Comparison of ENCODE assay signal across 24 mouse cellular contexts in the genomic region with DNA sequence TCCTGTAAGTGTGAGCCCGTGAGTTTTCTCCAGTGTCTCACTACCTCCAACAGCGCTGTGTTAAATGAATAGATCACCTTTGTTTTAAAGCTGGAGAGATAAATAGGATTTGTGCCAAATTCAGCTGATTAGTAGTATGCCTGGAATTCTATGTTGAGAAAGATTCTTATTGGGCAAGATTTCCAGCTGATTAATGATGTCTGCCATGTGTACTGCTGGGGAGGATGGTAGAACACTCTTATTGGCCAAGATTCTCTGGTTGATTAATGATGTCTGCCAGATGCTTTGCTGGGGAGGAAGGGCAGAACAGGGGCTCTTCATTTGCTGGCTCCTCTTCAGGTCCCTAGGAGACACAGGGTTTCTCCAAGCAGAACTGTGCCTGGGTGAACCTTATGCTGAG.
DNase-seq lines count a peak whose midpoint lies in the region; ATAC-seq and TF ChIP-seq lines count a peak whose summit lies in the region.
"Had no signal": no experiment of that assay in that cellular context is flagged by ENCODE, and none has a peak within 500 bp of the region (broad histone marks: within the 10 kb centered on the region; RNA-seq: fewer than 3 reads in every experiment).

No protein-coding gene starts in this region.

- WGBS in lung, embryonic 14.5 days: 66% methylated on average over 2 of the region's 2 CpGs
- WGBS in lung, adult 2 months: 78% methylated on average over 2 of the region's 2 CpGs
- WGBS in intestine, embryonic 16.5 days: 59% methylated on average over 2 of the region's 2 CpGs
- 57% methylated on average over 2 of the region's 2 CpGs for WGBS in stomach, embryonic 16.5 days

- no peaks in the 10 kb centered on the region for H3K9me3 ChIP-seq in lung, embryonic 14.5 days (ENCODE audit: low read depth, low read length)
- no peaks in the 10 kb centered on the region for H3K9me3 ChIP-seq in intestine, embryonic 16.5 days (ENCODE audit: control insufficient read depth, low read length)
- no peaks in the 10 kb centered on the region for H3K9me3 ChIP-seq in stomach, embryonic 16.5 days (replicated peaks; ENCODE audit: control insufficient read depth, low read length)
- H3K9me3 ChIP-seq: embryonic facial prominence, embryonic 12.5 days; megakaryocyte, embryonic 14.5 days; neural tube, embryonic 13.5 days had no signal

- H3K4me2 ChIP-seq in lung, embryonic 14.5 days: no peak overlapping the region
- H3K4me2 ChIP-seq in intestine, embryonic 16.5 days (ENCODE audit: low read depth, low read length): no peak overlapping the region
- no peak overlapping the region for H3K4me2 ChIP-seq in stomach, embryonic 16.5 days (ENCODE audit: low read depth, low read length)
- H3K4me2 ChIP-seq: embryonic facial prominence, embryonic 12.5 days; neural tube, embryonic 13.5 days had no signal

- H3K27me3 ChIP-seq in lung, embryonic 14.5 days (ENCODE audit: insufficient read depth, low read length): no peaks in the 10 kb centered on the region
- no peaks in the 10 kb centered on the region for H3K27me3 ChIP-seq in intestine, embryonic 16.5 days (replicated peaks; ENCODE audit: control insufficient read depth, insufficient read depth, low read length)
- no peaks in the 10 kb centered on the region for H3K27me3 ChIP-seq in stomach, embryonic 16.5 days (ENCODE audit: control insufficient read depth, insufficient read depth, low read length)
- H3K27me3 ChIP-seq: embryonic facial prominence, embryonic 12.5 days had no signal

- no peak overlapping the region for H3K27ac ChIP-seq in lung, embryonic 14.5 days (ENCODE audit: low read depth)
- peak overlapping the region; percentile 19; the same call in 1 of the 2 replicates for H3K27ac ChIP-seq in intestine, embryonic 16.5 days (ENCODE audit: low read length)
- peak overlapping the region; percentile 40; the same call in 1 of the 2 replicates for H3K27ac ChIP-seq in stomach, embryonic 16.5 days (ENCODE audit: low read length)
- H3K27ac ChIP-seq: heart, adult 2 months; kidney, postnatal 0 days had no signal

- ATAC-seq in lung, embryonic 14.5 days (ENCODE audit: insufficient read depth): no peak
- peak; percentile 47 for ATAC-seq in intestine, embryonic 16.5 days
- no peak; the same call in 1 of the 2 replicates for ATAC-seq in stomach, embryonic 16.5 days (ENCODE audit: insufficient read depth, low FRiP score)
- ATAC-seq: forebrain, embryonic 14.5 days; liver, postnatal 0 days had no signal

- no peaks in the 10 kb centered on the region for H3K36me3 ChIP-seq in lung, embryonic 14.5 days (ENCODE audit: insufficient read depth)
- H3K36me3 ChIP-seq in intestine, embryonic 16.5 days (ENCODE audit: control insufficient read depth, insufficient read depth, low read length): no peaks in the 10 kb centered on the region
- H3K36me3 ChIP-seq in stomach, embryonic 16.5 days (ENCODE audit: control insufficient read depth, insufficient read depth, low read length): no peaks in the 10 kb centered on the region
- H3K36me3 ChIP-seq: embryonic facial prominence, embryonic 12.5 days; neural tube, embryonic 13.5 days had no signal

- no peak for TF ChIP-seq CTCF in lung, embryonic 14.5 days (IDR thresholded peaks at IDR 0.05; ENCODE audit: low read depth)
- TF ChIP-seq CTCF in lung, adult 2 months (IDR thresholded peaks at IDR 0.05; ENCODE audit: insufficient read depth, low read length): no peak

- no peak for TF ChIP-seq POLR2A in lung, adult 2 months (IDR thresholded peaks at IDR 0.05; ENCODE audit: borderline replicate concordance, extremely low read depth, low read depth, low read length)

- H3K9ac ChIP-seq in lung, embryonic 14.5 days: no peak overlapping the region
- no peak overlapping the region for H3K9ac ChIP-seq in intestine, embryonic 16.5 days (ENCODE audit: low read depth, low read length)
- H3K9ac ChIP-seq in stomach, embryonic 16.5 days (ENCODE audit: low read length): no peak overlapping the region
- H3K9ac ChIP-seq: embryonic facial prominence, embryonic 12.5 days; liver, postnatal 0 days; neural tube, embryonic 13.5 days had no signal

- H3K4me3 ChIP-seq in lung, embryonic 14.5 days (ENCODE audit: low read depth, low read length): no peak overlapping the region
- H3K4me3 ChIP-seq in lung, adult 2 months (replicated peaks; ENCODE audit: extremely low read depth, low read depth, low read length): no peak overlapping the region
- H3K4me3 ChIP-seq in intestine, embryonic 16.5 days (ENCODE audit: low read length): no peak overlapping the region
- H3K4me3 ChIP-seq in stomach, embryonic 16.5 days (replicated peaks; ENCODE audit: low read length): no peak overlapping the region
- H3K4me3 ChIP-seq: embryonic facial prominence, embryonic 12.5 days; erythroblast, embryonic 14.5 days; heart, adult 2 months; megakaryocyte, embryonic 14.5 days; neural tube, embryonic 13.5 days had no signal

- peak; percentile 45 for DNase-seq in lung, embryonic 14.5 days
- no peak for DNase-seq in lung, adult 2 months
- peak; percentile 83 for DNase-seq in adipocyte (ENCODE audit: low spot score)
- DNase-seq in layer of hippocampus, postnatal 25 days (ENCODE audit: extremely low spot score in 1 of 2, low spot score in 1 of 2): no peak
- DNase-seq in right cerebral cortex, postnatal 36 days (ENCODE audit: low spot score in 2 of 2): no peak
- no peak for DNase-seq in urinary bladder, adult 2 months (ENCODE audit: low spot score)
- DNase-seq: cerebellum, postnatal 10 days; gastrocnemius, postnatal 14 days; heart, adult 2 months; heart, postnatal 36 days; kidney, adult 11 months; left cerebral cortex, postnatal 4 days; liver, postnatal 0 days; midbrain, embryonic 14.5 days; right cerebral cortex, adult 18-20 months; spleen, adult 18-20 months had no signal

- peaks cover 20% of the 10 kb centered on the region for H3K4me1 ChIP-seq in lung, embryonic 14.5 days (ENCODE audit: insufficient read depth)
- H3K4me1 ChIP-seq in lung, adult 2 months (ENCODE audit: control insufficient read depth, insufficient read depth, low read length): no peaks in the 10 kb centered on the region
- peaks cover 25% of the 10 kb centered on the region for H3K4me1 ChIP-seq in intestine, embryonic 16.5 days (ENCODE audit: control insufficient read depth, insufficient read depth, low read length)
- H3K4me1 ChIP-seq in stomach, embryonic 16.5 days (ENCODE audit: control insufficient read depth, insufficient read depth, low read length): peaks cover 23% of the 10 kb centered on the region; the same call in 1 of the 2 replicates

Comparison
In these comparisons a context has a peak if more than half of its experiments do, and no peak if none do; other contexts are left out.
1. DNase-seq: peak in lung, embryonic 14.5 days (single experiment) and adipocyte (single experiment); none in lung, adult 2 months (single experiment), layer of hippocampus, postnatal 25 days (0 of 2), right cerebral cortex, postnatal 36 days (0 of 2) and urinary bladder, adult 2 months (single experiment).